Mouse (Mus musculus): ENCODE measurements at regions not wholly inside any gene's neighbourhood (a gene's known extent, or its start where the extent isn't known, plus 50 kb on each side); places are given as distances from the start of the nearest gene placed in this dataset.

- TF ChIP-seq POU5F1 (IDR thresholded peaks at IDR 0.05; ENCODE audit: borderline replicate concordance, low read length), result no peak
- no peak for TF ChIP-seq CTCF (conservative IDR thresholded peaks at IDR 0.05; ENCODE audit: low read length)
Observed at GRCm38 (mm10) chr3:21964438-21964837, 112.0 kb upstream of the Tbl1xr1 start.

Measured in E14TG2a.4 (cell line).